Mouse (Mus musculus): ENCODE measurements around the gene Vsx1.

- no peak for TF ChIP-seq CTCF (conservative IDR thresholded peaks at IDR 0.05; ENCODE audit: low read length)
- TF ChIP-seq POU5F1 (IDR thresholded peaks at IDR 0.05; ENCODE audit: borderline replicate concordance, low read length) = no peak
Measured at GRCm38 (mm10) chr2:150712167-150712674, 23.1 kb upstream of the Vsx1 start.
